Mouse (Mus musculus): ENCODE measurements around the gene Ckap4. TPM values are rescaled to one million over a fixed set of nuclear protein-coding genes. Genes with fewer than 3 reads are reported as not detected.
"Not testable (repeated sequence)": the region's sequence is repeated elsewhere in the genome, so short reads cannot be mapped to it uniquely, and the experiment has no call there.

Ckap4 gene
- total and polyA plus RNA-seq, 2 experiments from 2014 or later = 45.6 to 59.8 TPM

DNA sequence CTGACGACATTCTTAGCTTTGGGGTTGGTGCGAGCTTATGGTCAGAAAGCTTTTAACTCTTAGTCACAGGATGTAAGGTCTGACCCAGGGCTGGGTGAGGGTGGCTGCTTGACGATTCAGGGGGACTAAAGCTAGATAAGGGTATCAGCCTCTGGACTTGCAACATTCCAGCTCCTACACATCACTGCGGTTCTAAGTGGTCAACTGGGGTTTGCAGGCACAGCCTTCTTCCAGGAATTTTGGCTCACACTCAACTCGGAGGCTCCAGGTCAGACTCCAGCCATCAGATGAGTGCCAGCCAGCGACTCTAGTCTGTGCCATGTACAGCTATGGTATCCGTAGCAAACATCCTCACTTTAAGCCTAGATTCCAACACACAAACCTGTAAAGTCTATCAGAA lies 39.4 kb downstream of the Ckap4 start:
- Histone ChIP-seq H3K27ac (ENCODE audit: low read depth) (no peak overlapping the region), H3K36me3 (replicated peaks; ENCODE audit: control insufficient read depth, insufficient read depth, low read length) (no peaks in the 10 kb centered on the region), H3K9ac (replicated peaks; ENCODE audit: low read depth, low read length) (no peak overlapping the region), H3K27me3 (ENCODE audit: control insufficient read depth, insufficient read depth, low read length) (no peaks in the 10 kb centered on the region), H3K4me3 (ENCODE audit: low read depth, low read length) (no peak overlapping the region), H3K4me1 (ENCODE audit: control insufficient read depth, insufficient read depth) (peaks cover 10% of the 10 kb centered on the region; the same call in 1 of the 2 replicates), H3K4me2 (ENCODE audit: low read depth, low read length) (no peak overlapping the region), H3K9me3 (replicated peaks; ENCODE audit: control insufficient read depth, low read length) (no peaks in the 10 kb centered on the region)
- ATAC-seq (ENCODE audit: insufficient read depth, low read depth) (peak; percentile 27; the same call in 1 of the 2 replicates), DNase-seq (ENCODE audit: low spot score) (no peak)
- TF ChIP-seq EP300 (IDR thresholded peaks at IDR 0.05; ENCODE audit: low read depth) = no peak
- TF ChIP-seq CTCF (IDR thresholded peaks at IDR 0.05; ENCODE audit: low read depth) = no peak
- WGBS = 23% methylated on average over 7 of the region's 7 CpGs

DNA sequence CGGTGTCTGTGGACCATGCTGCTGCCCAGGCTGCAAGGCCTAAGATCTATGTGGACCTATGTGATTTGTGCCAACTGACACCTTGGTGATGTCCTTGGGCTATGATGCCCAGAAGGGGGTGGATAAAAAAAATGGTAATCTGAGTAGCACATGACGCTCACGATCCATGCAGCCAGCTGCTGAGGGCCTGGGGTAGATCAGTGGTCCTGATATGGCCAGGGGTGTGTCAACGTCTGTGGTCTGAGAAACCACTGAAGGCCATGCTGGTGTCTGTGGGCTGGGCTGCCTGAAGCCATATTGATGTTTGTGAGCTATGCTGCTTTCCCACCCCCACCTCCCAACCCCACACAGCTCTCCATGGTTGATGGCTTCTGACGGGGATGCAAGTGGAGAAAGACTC lies 43.7 kb downstream of the Ckap4 start:
- ATAC-seq (ENCODE audit: insufficient read depth, low read depth) (no peak), DNase-seq (ENCODE audit: low spot score) (no peak)
- Histone ChIP-seq H3K27ac (ENCODE audit: low read depth) (no peak overlapping the region), H3K9ac (replicated peaks; ENCODE audit: low read depth, low read length) (no peak overlapping the region), H3K4me2 (ENCODE audit: low read depth, low read length) (no peak overlapping the region), H3K27me3 (ENCODE audit: control insufficient read depth, insufficient read depth, low read length) (no peaks in the 10 kb centered on the region), H3K36me3 (replicated peaks; ENCODE audit: control insufficient read depth, insufficient read depth, low read length) (no peaks in the 10 kb centered on the region), H3K9me3 (replicated peaks; ENCODE audit: control insufficient read depth, low read length) (no peaks in the 10 kb centered on the region), H3K4me1 (ENCODE audit: control insufficient read depth, insufficient read depth) (peaks cover 10% of the 10 kb centered on the region; the same call in 1 of the 2 replicates), H3K4me3 (ENCODE audit: low read depth, low read length) (no peak overlapping the region)
- WGBS = 82% methylated on average over 5 of the region's 5 CpGs
- TF ChIP-seq EP300 (IDR thresholded peaks at IDR 0.05; ENCODE audit: low read depth) (no peak), CTCF (IDR thresholded peaks at IDR 0.05; ENCODE audit: low read depth) (no peak)

DNA sequence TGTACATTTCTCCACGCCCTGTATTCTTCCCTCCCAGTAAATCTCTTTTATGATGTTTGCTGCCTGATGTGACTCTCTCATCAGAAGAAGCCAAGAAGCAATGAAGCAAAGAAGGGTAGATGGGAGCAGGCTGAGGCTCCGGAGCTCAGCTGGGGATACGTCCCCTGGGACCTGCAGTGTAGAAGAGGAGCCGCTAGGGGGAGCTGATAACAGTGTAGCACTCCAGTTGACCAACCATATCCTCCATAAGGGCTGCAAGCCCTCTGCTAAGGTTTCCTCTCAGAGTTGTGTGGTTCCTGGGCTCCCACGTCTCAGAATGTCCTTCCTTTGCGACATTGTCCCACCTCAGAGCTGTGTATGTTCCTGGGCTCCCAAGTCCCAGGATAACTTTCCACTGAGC lies 45.5 kb downstream of the Ckap4 start:
- Histone ChIP-seq H3K27ac (ENCODE audit: low read depth) (no peak overlapping the region), H3K4me2 (ENCODE audit: low read depth, low read length) (no peak overlapping the region), H3K27me3 (ENCODE audit: control insufficient read depth, insufficient read depth, low read length) (no peaks in the 10 kb centered on the region), H3K4me3 (ENCODE audit: low read depth, low read length) (no peak overlapping the region), H3K9me3 (replicated peaks; ENCODE audit: control insufficient read depth, low read length) (no peaks in the 10 kb centered on the region), H3K4me1 (ENCODE audit: control insufficient read depth, insufficient read depth) (no peaks in the 10 kb centered on the region), H3K36me3 (replicated peaks; ENCODE audit: control insufficient read depth, insufficient read depth, low read length) (no peaks in the 10 kb centered on the region), H3K9ac (replicated peaks; ENCODE audit: low read depth, low read length) (no peak overlapping the region)
- no peak; the same call in 1 of the 2 replicates for ATAC-seq (ENCODE audit: insufficient read depth, low read depth)
- peak; percentile 54 for DNase-seq (ENCODE audit: low spot score)
- TF ChIP-seq EP300 (IDR thresholded peaks at IDR 0.05; ENCODE audit: low read depth) (no peak), CTCF (IDR thresholded peaks at IDR 0.05; ENCODE audit: low read depth) (peak; percentile 56)
- WGBS = 40% methylated on average over 6 of the region's 6 CpGs

DNA sequence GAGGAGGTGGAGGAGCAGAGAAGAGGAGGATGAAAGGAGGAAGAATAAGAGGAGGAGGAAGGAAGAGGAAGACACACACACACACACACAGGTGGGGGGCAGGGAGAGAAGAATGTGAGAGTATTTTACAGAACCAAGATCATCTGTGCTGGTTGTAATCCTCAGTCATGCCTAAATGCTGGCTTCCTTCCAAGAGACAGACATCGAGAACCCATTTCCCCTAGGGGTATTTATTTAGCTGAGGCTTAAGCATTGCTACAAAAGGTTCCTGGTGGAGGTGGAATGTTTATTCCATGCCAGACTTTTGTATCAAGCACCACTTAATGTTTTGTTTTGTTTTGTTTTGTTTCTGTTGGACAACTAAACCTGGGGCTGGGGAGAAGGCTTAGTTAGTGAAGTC lies 49.2 kb downstream of the Ckap4 start:
- 55% methylated on average over 1 of the region's 1 CpGs for WGBS
- no peaks in the 10 kb centered on the region for H3K36me3 ChIP-seq (replicated peaks; ENCODE audit: control insufficient read depth, insufficient read depth, low read length)
- H3K27me3 ChIP-seq (ENCODE audit: control insufficient read depth, insufficient read depth, low read length) = no peaks in the 10 kb centered on the region
- H3K4me3 ChIP-seq (ENCODE audit: low read depth, low read length) = no peak overlapping the region
- no peak overlapping the region for H3K4me2 ChIP-seq (ENCODE audit: low read depth, low read length)
- 0 out of 2 replicates have a peak, but pooled peaks cover 4% of the 10 kb centered on the region for H3K4me1 ChIP-seq (ENCODE audit: control insufficient read depth, insufficient read depth)
- H3K27ac ChIP-seq (ENCODE audit: low read depth) = no peak overlapping the region
- no peak overlapping the region for H3K9ac ChIP-seq (replicated peaks; ENCODE audit: low read depth, low read length)
- no peaks in the 10 kb centered on the region for H3K9me3 ChIP-seq (replicated peaks; ENCODE audit: control insufficient read depth, low read length)
- DNase-seq (ENCODE audit: low spot score) (no peak), ATAC-seq (ENCODE audit: insufficient read depth, low read depth) (no peak)
- TF ChIP-seq EP300 (IDR thresholded peaks at IDR 0.05; ENCODE audit: low read depth) = no peak
- no peak for TF ChIP-seq CTCF (IDR thresholded peaks at IDR 0.05; ENCODE audit: low read depth)

DNA sequence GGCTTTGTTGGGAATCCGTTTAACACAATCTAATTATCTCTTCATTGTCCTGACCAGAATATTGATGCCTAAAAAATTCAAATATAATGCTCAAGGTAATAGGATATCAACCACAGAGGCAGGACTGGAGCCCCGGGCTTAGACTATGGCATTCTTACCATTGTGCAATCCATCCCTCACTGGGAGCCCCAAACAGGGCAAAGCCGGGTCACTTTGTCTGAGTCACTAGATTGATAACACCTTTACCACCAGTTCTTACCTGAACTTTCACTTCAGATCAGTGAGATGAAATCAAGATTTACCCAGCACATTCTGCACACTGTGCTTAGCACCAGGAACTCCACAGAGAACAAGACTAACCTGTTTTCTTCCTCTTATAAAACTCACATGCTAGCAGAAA lies 50.3 kb downstream of the Ckap4 start:
- Histone ChIP-seq H3K27me3 (ENCODE audit: control insufficient read depth, insufficient read depth, low read length) (no peaks in the 10 kb centered on the region), H3K9ac (replicated peaks; ENCODE audit: low read depth, low read length) (no peak overlapping the region), H3K27ac (ENCODE audit: low read depth) (no peak overlapping the region), H3K4me3 (ENCODE audit: low read depth, low read length) (no peak overlapping the region), H3K36me3 (replicated peaks; ENCODE audit: control insufficient read depth, insufficient read depth, low read length) (no peaks in the 10 kb centered on the region), H3K9me3 (replicated peaks; ENCODE audit: control insufficient read depth, low read length) (no peaks in the 10 kb centered on the region), H3K4me1 (ENCODE audit: control insufficient read depth, insufficient read depth) (0 out of 2 replicates have a peak, but pooled peaks cover 4% of the 10 kb centered on the region), H3K4me2 (ENCODE audit: low read depth, low read length) (no peak overlapping the region)
- DNase-seq (ENCODE audit: low spot score) (no peak), ATAC-seq (ENCODE audit: insufficient read depth, low read depth) (no peak)
- WGBS = 87% methylated on average over 3 of the region's 3 CpGs
- TF ChIP-seq CTCF (IDR thresholded peaks at IDR 0.05; ENCODE audit: low read depth) (no peak), EP300 (IDR thresholded peaks at IDR 0.05; ENCODE audit: low read depth) (no peak)

DNA sequence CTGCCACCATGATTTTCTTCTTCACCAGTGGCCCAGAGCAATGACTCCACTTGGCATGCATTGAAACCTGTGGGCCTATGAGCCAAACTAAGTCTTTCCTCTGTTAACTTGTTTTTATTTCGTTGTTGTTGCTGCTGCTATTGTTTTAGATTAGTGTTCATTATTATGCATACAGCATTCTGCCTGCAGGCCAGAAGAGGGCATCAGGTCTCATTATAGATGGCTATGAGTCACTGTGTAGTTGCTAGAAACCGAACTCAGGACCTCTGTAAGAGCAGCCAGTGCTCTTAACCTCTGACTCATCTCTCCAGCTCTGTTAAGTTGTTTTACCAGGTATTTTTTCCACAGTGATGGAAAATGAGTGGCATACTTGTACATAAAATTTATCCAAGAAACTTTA lies 50.8 kb downstream of the Ckap4 start:
- Histone ChIP-seq H3K27me3 (ENCODE audit: control insufficient read depth, insufficient read depth, low read length) (no peaks in the 10 kb centered on the region), H3K27ac (ENCODE audit: low read depth) (no peak overlapping the region), H3K36me3 (replicated peaks; ENCODE audit: control insufficient read depth, insufficient read depth, low read length) (no peaks in the 10 kb centered on the region), H3K4me2 (ENCODE audit: low read depth, low read length) (no peak overlapping the region), H3K9me3 (replicated peaks; ENCODE audit: control insufficient read depth, low read length) (no peaks in the 10 kb centered on the region), H3K4me3 (ENCODE audit: low read depth, low read length) (no peak overlapping the region), H3K9ac (replicated peaks; ENCODE audit: low read depth, low read length) (no peak overlapping the region), H3K4me1 (ENCODE audit: control insufficient read depth, insufficient read depth) (0 out of 2 replicates have a peak, but pooled peaks cover 4% of the 10 kb centered on the region)
- WGBS = 82% methylated on average over 2 of the region's 2 CpGs
- DNase-seq (ENCODE audit: low spot score) (no peak), ATAC-seq (ENCODE audit: insufficient read depth, low read depth) (no peak)
- TF ChIP-seq CTCF (IDR thresholded peaks at IDR 0.05; ENCODE audit: low read depth) (no peak), EP300 (IDR thresholded peaks at IDR 0.05; ENCODE audit: low read depth) (no peak)

DNA sequence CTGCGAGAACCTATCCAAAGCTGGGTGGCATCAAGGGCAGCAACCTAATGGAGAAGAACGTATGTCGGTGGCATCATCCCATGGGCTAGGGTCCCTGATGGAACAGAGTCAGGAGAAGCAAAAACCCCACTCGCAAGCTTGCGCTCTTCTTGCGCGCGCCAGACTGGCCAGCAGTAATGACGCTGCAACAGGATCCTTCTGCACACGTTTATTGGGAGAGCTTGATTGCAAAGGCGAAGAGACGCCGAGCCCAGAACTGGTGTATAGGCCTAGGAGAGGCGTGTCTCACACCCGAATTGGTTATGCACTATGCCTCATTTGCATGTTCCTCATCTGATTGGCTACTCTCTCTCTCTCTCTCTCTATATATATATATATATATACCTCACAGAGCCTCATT lies 51.4 kb downstream of the Ckap4 start:
- H3K27me3 ChIP-seq (ENCODE audit: control insufficient read depth, insufficient read depth, low read length); DNase-seq (ENCODE audit: low spot score); H3K27ac ChIP-seq (ENCODE audit: low read depth); ATAC-seq (ENCODE audit: insufficient read depth, low read depth); H3K4me1 ChIP-seq (ENCODE audit: control insufficient read depth, insufficient read depth); H3K9ac ChIP-seq (replicated peaks; ENCODE audit: low read depth, low read length); H3K9me3 ChIP-seq (replicated peaks; ENCODE audit: control insufficient read depth, low read length); H3K4me2 ChIP-seq (ENCODE audit: low read depth, low read length); H3K4me3 ChIP-seq (ENCODE audit: low read depth, low read length); H3K36me3 ChIP-seq (replicated peaks; ENCODE audit: control insufficient read depth, insufficient read depth, low read length): not testable (repeated sequence)
- 94% methylated on average over 15 of the region's 15 CpGs for WGBS

All from heart, postnatal 0 days (tissue).